Mouse (Mus musculus) kidney, embryonic 16.5 days (tissue): Measurements from ENCODE around the gene C130079G13Rik. TPM values are rescaled to one million over a fixed set of nuclear protein-coding genes. Genes with fewer than 3 reads are reported as not detected.
"Not testable (repeated sequence)": the region's sequence is repeated elsewhere in the genome, so short reads cannot be mapped to it uniquely, and the experiment has no call there.

Experiments used
- ATAC-seq: fragments of 200-750 bp; cut with Nextera tagmentation; 2 replicates; pipeline ENCODE4 v1.8.0; 2017; ENCODE audit warnings: moderate TSS enrichment; ENCODE audit not compliant: low FRiP score, low TSS enrichment
- H3K27ac ChIP-seq: fragments of 300-500 bp; sonication (generic); 2 replicates; pipeline ENCODE4 v1.5.1; 2014; ENCODE audit warnings: low read length
- H3K27me3 ChIP-seq: fragments of 300-500 bp; sonication (generic); 2 replicates; pipeline ENCODE4 v1.6.1; 2014; ENCODE audit warnings: low read length, control low read depth, mixed read lengths; ENCODE audit not compliant: insufficient read depth
- H3K36me3 ChIP-seq: fragments of 300-500 bp; sonication (generic); 2 replicates; pipeline ENCODE4 v1.6.1; 2014; ENCODE audit warnings: low read length, control low read depth, mixed read lengths; ENCODE audit not compliant: insufficient read depth
- H3K4me1 ChIP-seq: fragments of 300-500 bp; sonication (generic); 2 replicates; pipeline ENCODE4 v1.6.1; 2014; ENCODE audit warnings: low read length, control low read depth, mixed read lengths; ENCODE audit not compliant: insufficient read depth
- H3K4me2 ChIP-seq: fragments of 300-500 bp; sonication (generic); replicated peaks from 2 replicates; pipeline ENCODE4 v1.6.1; 2014; ENCODE audit warnings: low read depth, low read length
- H3K4me3 ChIP-seq: fragments of 300-500 bp; sonication (generic); 2 replicates; pipeline ENCODE4 v1.5.1; 2014; ENCODE audit warnings: mild to moderate bottlenecking, low read length
- H3K9ac ChIP-seq: fragments of 300-500 bp; sonication (generic); replicated peaks from 2 replicates; pipeline ENCODE4 v1.6.1; 2014; ENCODE audit warnings: low read length
- H3K9me3 ChIP-seq: fragments of 300-500 bp; sonication (generic); 2 replicates; pipeline ENCODE4 v1.6.1; 2016; ENCODE audit warnings: low read length, control low read depth
- whole genome bisulfite sequencing: fragments of 180-500 bp; shearing (Covaris S2); extraction: QIAGEN DNeasy Blood & Tissue Kit; methylation state at CpG from one replicate; pipeline ENCODE4 v1.1.7; 2014; 5-methylcytosine and 5-hydroxymethylcytosine counted together
- polyA plus RNA-seq: library from polyadenylated mRNA; unstranded; fragments of >200 nt; fragmentation: Nextera tagmentation; extraction: Ambion mirVana; gene quantifications from 2 replicates; pipeline ENCODE4 v1.2.1, GENCODE M21; 2015

The C130079G13Rik gene
- polyA plus RNA-seq: not detected in 2 replicates

DNA sequence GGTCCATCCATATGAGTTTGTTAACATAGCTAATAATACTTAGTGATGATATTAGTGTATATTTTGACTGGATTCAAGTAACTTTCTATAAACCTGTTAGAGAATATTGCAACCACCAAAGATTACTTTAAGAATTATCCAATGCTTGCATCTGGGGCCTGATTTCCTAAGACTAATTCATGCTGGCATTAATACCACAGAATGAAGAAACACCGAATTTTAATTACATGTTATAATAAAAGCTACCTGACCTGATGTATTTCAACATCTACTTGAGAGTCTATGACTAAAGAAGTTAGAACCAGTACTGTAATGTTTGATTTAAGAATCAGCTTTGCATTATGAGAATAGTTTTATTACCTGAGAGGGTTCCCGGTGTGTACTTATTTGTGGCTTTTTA lies at the start of gene C130079G13Rik:
Gene C130079G13Rik (plus strand): TSS at position 301 of the 400 bp plus-strand sequence.
- no peak for ATAC-seq
- no peaks in the 10 kb centered on the region for H3K9me3 ChIP-seq
- H3K4me2 ChIP-seq: no peak within 1 kb of the TSS
- no peaks in the 10 kb centered on the region for H3K36me3 ChIP-seq
- no peak within 1 kb of the TSS for H3K4me3 ChIP-seq
- H3K27ac ChIP-seq: no peak within 1 kb of the TSS
- 90% methylated on average over 2 of the region's 2 CpGs for WGBS
- no peak within 1 kb of the TSS for H3K9ac ChIP-seq
- H3K4me1 ChIP-seq: no peaks in the 10 kb centered on the region
- no peaks in the 10 kb centered on the region for H3K27me3 ChIP-seq

DNA sequence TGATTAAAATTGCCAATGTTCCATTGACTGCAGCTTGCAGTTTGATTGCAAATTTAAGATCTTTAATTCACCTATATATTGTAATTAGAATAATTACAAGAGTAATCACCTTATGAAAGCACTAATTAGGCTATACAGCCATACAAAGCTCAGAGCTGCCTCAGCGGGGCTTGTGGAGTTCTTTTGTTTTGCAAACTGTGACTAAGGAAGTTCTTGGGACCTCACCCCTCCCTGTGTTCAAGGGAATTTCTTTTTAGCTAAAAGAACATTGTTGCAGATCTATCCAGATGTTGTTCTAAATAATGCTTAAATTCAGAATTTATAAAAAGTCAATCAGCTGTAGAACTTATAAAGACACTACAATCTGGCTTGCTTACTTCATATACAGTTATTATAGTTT lies 47.4 kb upstream of the C130079G13Rik start:
- H3K27ac ChIP-seq, ATAC-seq, H3K4me1 ChIP-seq, H3K9ac ChIP-seq, H3K4me3 ChIP-seq, H3K27me3 ChIP-seq, H3K4me2 ChIP-seq, H3K9me3 ChIP-seq, H3K36me3 ChIP-seq: not testable (repeated sequence)
- 50% methylated on average over 1 of the region's 1 CpGs for WGBS

DNA sequence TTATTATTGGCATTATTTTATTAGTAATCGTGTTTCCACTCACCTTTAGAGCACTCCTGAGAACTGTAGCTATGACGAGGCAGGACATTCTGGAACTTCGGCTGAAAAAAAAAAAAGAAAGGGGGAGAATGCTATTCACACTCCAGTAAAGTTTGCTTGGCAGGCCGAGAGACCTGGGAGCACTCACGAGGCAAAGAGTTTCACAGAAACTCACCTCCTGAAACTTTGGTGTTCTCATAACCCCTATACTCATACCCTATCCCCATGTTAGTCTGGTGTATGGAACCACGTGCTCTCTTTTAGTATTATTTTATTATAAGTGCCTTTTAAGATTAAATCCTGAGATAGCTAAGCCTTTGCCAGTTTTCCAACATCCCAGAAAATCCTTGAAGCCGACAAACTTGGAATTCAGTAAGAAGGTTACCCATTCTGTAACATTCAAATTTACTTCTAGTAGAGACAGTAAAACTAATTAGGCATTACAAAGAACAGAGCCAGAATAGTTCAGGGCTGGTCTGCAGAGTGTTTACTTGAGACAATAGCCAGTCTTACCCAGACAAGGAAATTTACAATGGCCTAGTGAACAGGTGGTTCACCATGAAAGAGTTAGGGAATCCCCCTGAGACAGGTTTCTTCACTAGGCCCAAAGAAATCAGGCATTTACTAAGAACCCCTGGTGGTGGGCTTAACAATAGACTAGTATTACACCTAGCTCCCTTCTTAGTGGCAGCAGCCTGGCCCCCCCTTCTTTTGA lies 45.0 kb upstream of the C130079G13Rik start:
- not testable (repeated sequence) for H3K27me3 ChIP-seq, H3K9ac ChIP-seq, H3K9me3 ChIP-seq, H3K27ac ChIP-seq, H3K36me3 ChIP-seq, H3K4me1 ChIP-seq, ATAC-seq, H3K4me3 ChIP-seq, H3K4me2 ChIP-seq
- WGBS: 70% methylated on average over 7 of the region's 7 CpGs

DNA sequence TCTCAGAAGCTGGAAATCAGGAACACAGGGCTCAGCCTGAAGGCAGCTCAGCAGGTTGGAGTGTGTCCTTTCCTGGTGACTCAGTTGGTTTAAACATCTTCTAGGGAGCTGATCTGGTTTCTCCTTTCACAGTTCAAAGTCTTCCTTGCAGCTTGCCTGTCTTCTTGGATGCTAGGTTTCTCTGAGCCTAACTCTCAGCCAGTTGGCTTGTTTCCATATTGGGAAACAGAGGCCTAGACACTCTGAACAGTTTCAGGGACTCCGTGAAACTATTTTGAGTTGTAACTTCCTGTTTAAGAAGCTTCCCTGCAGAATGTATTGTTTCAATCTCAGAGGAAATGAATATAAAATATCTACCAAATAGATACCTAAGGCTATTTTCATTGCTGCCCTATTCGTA lies 31.7 kb upstream of the C130079G13Rik start:
- no peak for ATAC-seq
- 64% methylated on average over 2 of the region's 2 CpGs for WGBS
- H3K27ac ChIP-seq: no peak overlapping the region

DNA sequence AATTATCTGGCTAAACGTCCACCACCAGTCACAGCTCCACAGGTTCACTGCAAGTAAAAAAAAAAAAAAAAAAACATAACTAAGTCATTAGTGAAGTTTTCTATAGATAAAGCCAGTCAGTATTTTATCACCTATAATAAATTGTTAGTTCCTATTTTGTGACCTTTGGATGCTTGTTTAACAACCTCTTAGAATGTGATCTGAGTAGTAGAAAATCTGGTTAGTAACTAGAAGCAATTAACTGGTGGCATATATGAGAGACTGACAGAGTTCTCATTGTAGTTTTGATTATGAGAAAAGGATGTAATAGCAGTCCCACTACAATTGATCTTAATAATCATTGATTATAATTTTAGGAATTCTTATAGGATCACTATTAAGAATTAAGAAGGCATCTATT lies 9.6 kb downstream of the C130079G13Rik start:
- H3K9ac ChIP-seq: no peak overlapping the region
- no peaks in the 10 kb centered on the region for H3K9me3 ChIP-seq
- no peak overlapping the region for H3K4me3 ChIP-seq
- H3K4me2 ChIP-seq: no peak overlapping the region
- no peaks in the 10 kb centered on the region for H3K27me3 ChIP-seq
- no peak for ATAC-seq
- no peaks in the 10 kb centered on the region for H3K36me3 ChIP-seq
- no peak overlapping the region for H3K27ac ChIP-seq
- H3K4me1 ChIP-seq: no peaks in the 10 kb centered on the region
- 63% methylated on average over 1 of the region's 1 CpGs for WGBS

More for the DNA sequence above, 31.7 kb upstream of the C130079G13Rik start:
- Histone ChIP-seq H3K4me3 (no peak overlapping the region), H3K9ac (no peak overlapping the region), H3K27me3 (no peaks in the 10 kb centered on the region), H3K4me2 (no peak overlapping the region), H3K9me3 (no peaks in the 10 kb centered on the region), H3K4me1 (no peaks in the 10 kb centered on the region), H3K36me3 (no peaks in the 10 kb centered on the region)

DNA sequence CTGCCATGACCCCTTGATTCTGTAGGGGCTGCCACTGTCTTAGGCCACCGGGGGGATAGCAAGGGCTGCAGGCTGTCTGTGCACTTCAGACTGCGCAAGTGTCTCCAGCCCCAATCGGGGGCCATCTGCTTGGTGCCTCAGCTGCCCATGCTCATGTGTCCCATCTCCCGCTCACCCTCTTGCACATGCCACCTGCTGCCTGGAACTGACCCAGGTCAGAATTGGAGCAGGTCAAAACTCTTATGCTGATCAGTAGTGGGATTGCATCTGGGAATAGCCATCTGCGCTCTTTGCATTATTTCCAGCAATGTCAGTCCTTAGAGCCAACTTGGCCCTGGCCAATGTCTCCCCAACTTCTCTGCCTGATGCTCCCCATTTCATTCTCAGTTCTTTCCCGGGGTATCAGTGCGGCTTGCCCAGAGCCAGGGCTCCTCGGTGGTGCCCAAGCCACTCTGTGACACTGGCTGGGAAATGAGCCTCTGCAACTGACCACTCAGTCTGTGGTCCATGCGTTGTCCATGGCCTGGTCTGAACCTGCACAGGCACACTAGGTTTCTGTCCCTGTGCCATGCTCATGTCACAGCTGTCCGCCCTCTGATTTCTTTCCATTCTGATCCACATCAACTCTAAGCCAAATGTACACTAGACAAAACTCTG lies 22.4 kb downstream of the C130079G13Rik start:
- Histone ChIP-seq H3K36me3 (no peaks in the 10 kb centered on the region), H3K4me3 (no peak overlapping the region), H3K4me1 (no peaks in the 10 kb centered on the region), H3K9ac (no peak overlapping the region), H3K27me3 (no peaks in the 10 kb centered on the region), H3K4me2 (no peak overlapping the region), H3K27ac (no peak overlapping the region), H3K9me3 (no peaks in the 10 kb centered on the region)
- ATAC-seq: no peak
- WGBS: 88% methylated on average over 10 of the region's 10 CpGs

DNA sequence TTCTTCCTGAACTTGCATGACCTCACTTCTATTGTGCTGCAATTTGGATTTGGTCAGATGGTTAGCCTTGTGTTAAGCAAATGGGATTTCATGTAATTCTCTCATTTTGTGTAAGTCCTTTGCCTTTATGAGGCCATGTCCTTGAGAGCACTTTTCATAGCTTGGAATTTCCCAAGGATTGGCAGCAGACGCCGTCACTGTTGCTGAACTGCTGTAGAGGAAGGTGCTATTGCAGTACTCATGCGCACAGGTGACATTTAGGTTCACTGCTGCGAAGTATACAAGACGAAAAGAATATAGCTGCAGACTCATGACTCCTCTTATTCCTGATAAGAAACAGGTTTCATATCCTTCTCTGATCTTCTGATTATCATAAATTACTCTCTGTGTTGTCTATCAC lies 45.9 kb downstream of the C130079G13Rik start:
- H3K4me1 ChIP-seq: no peaks in the 10 kb centered on the region
- H3K4me2 ChIP-seq: no peak overlapping the region
- H3K36me3 ChIP-seq: no peaks in the 10 kb centered on the region
- WGBS: 86% methylated on average over 5 of the region's 5 CpGs
- ATAC-seq: no peak
- H3K4me3 ChIP-seq: no peak overlapping the region
- no peaks in the 10 kb centered on the region for H3K9me3 ChIP-seq
- H3K9ac ChIP-seq: no peak overlapping the region
- no peak overlapping the region for H3K27ac ChIP-seq
- no peaks in the 10 kb centered on the region for H3K27me3 ChIP-seq

DNA sequence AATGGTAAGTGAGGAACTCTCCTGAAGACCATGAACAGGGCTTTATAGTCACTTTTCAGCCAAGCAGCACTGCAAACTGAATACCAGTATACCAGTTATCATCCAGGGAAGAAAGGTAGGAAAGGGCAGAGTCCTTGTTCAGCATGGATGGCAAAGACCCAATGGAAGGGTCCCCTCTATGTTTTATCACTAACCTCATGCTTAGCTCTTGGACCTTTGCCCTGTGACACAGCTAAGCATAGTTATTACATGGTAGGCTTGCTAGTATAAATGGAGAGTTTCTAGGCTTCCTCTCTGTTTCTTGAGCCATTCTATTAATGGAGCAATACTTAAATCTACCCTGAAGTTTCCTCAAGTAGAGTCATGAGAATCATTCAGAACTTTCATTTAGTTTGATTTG lies 49.6 kb downstream of the C130079G13Rik start:
- H3K4me2 ChIP-seq: no peak overlapping the region
- H3K36me3 ChIP-seq: no peaks in the 10 kb centered on the region
- H3K27ac ChIP-seq: no peak overlapping the region
- H3K9ac ChIP-seq: no peak overlapping the region
- H3K9me3 ChIP-seq: no peaks in the 10 kb centered on the region
- no peak for ATAC-seq
- no peak overlapping the region for H3K4me3 ChIP-seq
- no peaks in the 10 kb centered on the region for H3K4me1 ChIP-seq
- no peaks in the 10 kb centered on the region for H3K27me3 ChIP-seq
